Mouse (Mus musculus): ENCODE results near the gene Ifi206.
"Not testable (repeated sequence)": the region's sequence is repeated elsewhere in the genome, so short reads cannot be mapped to it uniquely, and the experiment has no call there.

Gene Ifi206

GRCm38 (mm10) chr1:173490812-173491480 is at the start of gene Ifi206:
Gene Ifi206 (minus strand): TSS chr1:173491041.
- DNase-seq (ENCODE audit: extremely low spot score), result not testable (repeated sequence)

GRCm38 (mm10) chr1:173535791-173536190 is 45.0 kb upstream of the Ifi206 start, which contains the start of gene Ifi214:
Gene Ifi214 (minus strand): TSS chr1:173535957.
- not testable (repeated sequence) for DNase-seq (ENCODE audit: extremely low spot score)

GRCm38 (mm10) chr1:173521452-173521851 is 30.6 kb upstream of the Ifi206 start:
- no peak for DNase-seq (ENCODE audit: extremely low spot score)

GRCm38 (mm10) chr1:173510595-173510994 is 19.8 kb upstream of the Ifi206 start:
- DNase-seq (ENCODE audit: extremely low spot score), result not testable (repeated sequence)

GRCm38 (mm10) chr1:173491483-173491882 is 642 bp upstream of the Ifi206 start:
- DNase-seq (ENCODE audit: extremely low spot score), result not testable (repeated sequence)

- DNase-seq (ENCODE audit: extremely low spot score), result not testable (repeated sequence)
These were observed 9.7 kb downstream of the Ifi206 start for GRCm38 (mm10) chr1:173481182-173481574.

- not testable (repeated sequence) for DNase-seq (ENCODE audit: extremely low spot score)
These were observed 10.3 kb downstream of the Ifi206 start for GRCm38 (mm10) chr1:173480399-173481181.

GRCm38 (mm10) chr1:173456761-173457160 is 34.1 kb downstream of the Ifi206 start:
- DNase-seq (ENCODE audit: extremely low spot score), result no peak

GRCm38 (mm10) chr1:173456139-173456754 is 34.6 kb downstream of the Ifi206 start:
- DNase-seq (ENCODE audit: extremely low spot score), result peak; percentile 45

GRCm38 (mm10) chr1:173451665-173452064 is 39.2 kb downstream of the Ifi206 start:
- no peak for DNase-seq (ENCODE audit: extremely low spot score)

GRCm38 (mm10) chr1:173450621-173451020 is 40.2 kb downstream of the Ifi206 start:
- DNase-seq (ENCODE audit: extremely low spot score), result no peak

GRCm38 (mm10) chr1:173447067-173447466 is 43.8 kb downstream of the Ifi206 start:
- no peak for DNase-seq (ENCODE audit: extremely low spot score)

GRCm38 (mm10) chr1:173443061-173443460 is 47.8 kb downstream of the Ifi206 start:
- DNase-seq (ENCODE audit: extremely low spot score), result no peak

GRCm38 (mm10) chr1:173441210-173441609 is 49.6 kb downstream of the Ifi206 start:
- no peak for DNase-seq (ENCODE audit: extremely low spot score)

GRCm38 (mm10) chr1:173440681-173441080 is 50.2 kb downstream of the Ifi206 start:
- no peak for DNase-seq (ENCODE audit: extremely low spot score)

GRCm38 (mm10) chr1:173437161-173437953 is 53.5 kb downstream of the Ifi206 start:
- DNase-seq (ENCODE audit: extremely low spot score), result no peak

- DNase-seq (ENCODE audit: extremely low spot score), result no peak
These were observed 58.4 kb downstream of the Ifi206 start for GRCm38 (mm10) chr1:173432411-173432810.

GRCm38 (mm10) chr1:173429995-173430699 is 60.7 kb downstream of the Ifi206 start:
- no peak for DNase-seq (ENCODE audit: extremely low spot score)

GRCm38 (mm10) chr1:173427385-173427784 is 63.5 kb downstream of the Ifi206 start:
- DNase-seq (ENCODE audit: extremely low spot score), result no peak

- DNase-seq (ENCODE audit: extremely low spot score), result no peak
These were observed 64.5 kb downstream of the Ifi206 start for GRCm38 (mm10) chr1:173426345-173426744.

- DNase-seq (ENCODE audit: extremely low spot score), result no peak
These were observed 70.5 kb downstream of the Ifi206 start for GRCm38 (mm10) chr1:173420374-173420773.
